Mouse (Mus musculus) skeletal muscle tissue, adult 2 months (tissue): ENCODE measurements around the gene Lmx1b.

ENCODE experiments used
- DNase-seq: peaks from one replicate; pipeline ENCODE4 v3.0.0-alpha.2; 2012; ENCODE audit warnings: low read depth, low spot score

Lmx1b gene

GRCm38 (mm10) chr2:33582457-33583060 is 57.8 kb downstream of the Lmx1b start:
- DNase-seq: no peak

- no peak for DNase-seq
Observed at GRCm38 (mm10) chr2:33581866-33582265, 58.4 kb downstream of the Lmx1b start.

GRCm38 (mm10) chr2:33581449-33581777 is 58.9 kb downstream of the Lmx1b start:
- no peak for DNase-seq

- DNase-seq: no peak
Observed at GRCm38 (mm10) chr2:33580697-33581448, 59.4 kb downstream of the Lmx1b start.

- no peak for DNase-seq
Observed at GRCm38 (mm10) chr2:33575406-33575805, 64.9 kb downstream of the Lmx1b start.

GRCm38 (mm10) chr2:33573075-33573474 is 67.2 kb downstream of the Lmx1b start:
- DNase-seq: no peak

GRCm38 (mm10) chr2:33571219-33571824 is 69.0 kb downstream of the Lmx1b start:
- no peak for DNase-seq

- no peak for DNase-seq
Observed at GRCm38 (mm10) chr2:33569698-33570097, 70.6 kb downstream of the Lmx1b start.

- DNase-seq: no peak
Observed at GRCm38 (mm10) chr2:33569240-33569639, 71.1 kb downstream of the Lmx1b start.

GRCm38 (mm10) chr2:33565886-33566285 is 74.4 kb downstream of the Lmx1b start:
- no peak for DNase-seq

- DNase-seq: no peak
Observed at GRCm38 (mm10) chr2:33564748-33565147, 75.6 kb downstream of the Lmx1b start.

GRCm38 (mm10) chr2:33559752-33560151 is 80.6 kb downstream of the Lmx1b start:
- no peak for DNase-seq

GRCm38 (mm10) chr2:33559334-33559733 is 81.0 kb downstream of the Lmx1b start:
- DNase-seq: no peak

GRCm38 (mm10) chr2:33558233-33558632 is 82.1 kb downstream of the Lmx1b start:
- peak; percentile 34 for DNase-seq

GRCm38 (mm10) chr2:33555573-33555972 is 84.7 kb downstream of the Lmx1b start:
- no peak for DNase-seq

- DNase-seq: no peak
Observed at GRCm38 (mm10) chr2:33552672-33553071, 87.6 kb downstream of the Lmx1b start.

GRCm38 (mm10) chr2:33547595-33547994 is 92.7 kb downstream of the Lmx1b start:
- no peak for DNase-seq

- DNase-seq: no peak
Observed at GRCm38 (mm10) chr2:33546879-33547278, 93.4 kb downstream of the Lmx1b start.

GRCm38 (mm10) chr2:33546051-33546450 is 94.3 kb downstream of the Lmx1b start:
- DNase-seq: no peak

GRCm38 (mm10) chr2:33544781-33545566 is 95.3 kb downstream of the Lmx1b start:
- no peak for DNase-seq

- no peak for DNase-seq
Observed at GRCm38 (mm10) chr2:33544203-33544762, 96.0 kb downstream of the Lmx1b start.
